Mouse (Mus musculus) forebrain, embryonic 11.5 days (tissue): ENCODE measurements at regions not wholly inside any gene's neighbourhood (a gene's known extent, or its start where the extent isn't known, plus 50 kb on each side); places are given as distances from the start of the nearest gene placed in this dataset.
A peak's percentile ranks its signal among the peaks of the same experiment; 100 is the strongest.

Experiments used
- ATAC-seq: fragments of 200-750 bp; cut with Nextera tagmentation; replicated peaks from 2 replicates; pipeline ENCODE4 v1.8.0; 2017; ENCODE audit warnings: moderate TSS enrichment; ENCODE audit not compliant: low FRiP score
- DNase-seq: peaks from one replicate; pipeline ENCODE4 v3.0.0-alpha.2; 2017; ENCODE audit warnings: low spot score
- H3K27ac ChIP-seq: fragments of 300-500 bp; sonication (generic); 2 replicates; pipeline ENCODE4 v1.5.1; 2014; ENCODE audit warnings: low read depth, low read length
- H3K27me3 ChIP-seq: fragments of 300-500 bp; sonication (generic); 2 replicates; pipeline ENCODE4 v1.6.1; 2014; ENCODE audit warnings: mild to moderate bottlenecking, low read length, mixed read lengths; ENCODE audit not compliant: control insufficient read depth, insufficient read depth
- H3K36me3 ChIP-seq: fragments of 300-500 bp; sonication (generic); 2 replicates; pipeline ENCODE4 v1.6.1; 2014; ENCODE audit warnings: mild to moderate bottlenecking, low read length, moderate library complexity, mixed read lengths; ENCODE audit not compliant: control insufficient read depth, insufficient read depth
- H3K4me1 ChIP-seq: fragments of 300-500 bp; sonication (generic); replicated peaks from 2 replicates; pipeline ENCODE4 v1.6.1; 2014; ENCODE audit warnings: low read length, mixed read lengths; ENCODE audit not compliant: control insufficient read depth, insufficient read depth
- H3K4me2 ChIP-seq: fragments of 300-500 bp; sonication (generic); 2 replicates; pipeline ENCODE4 v1.6.1; 2014; ENCODE audit warnings: low read depth, mild to moderate bottlenecking, low read length, moderate library complexity, mixed read lengths; ENCODE audit not compliant: severe bottlenecking
- H3K4me3 ChIP-seq: fragments of 300-500 bp; sonication (generic); 2 replicates; pipeline ENCODE4 v1.5.1; 2014; ENCODE audit warnings: low read depth, low read length
- H3K9ac ChIP-seq: fragments of 300-500 bp; sonication (generic); 2 replicates; pipeline ENCODE4 v1.6.1; 2014; ENCODE audit warnings: low read length
- H3K9me3 ChIP-seq: fragments of 300-500 bp; sonication (generic); 2 replicates; pipeline ENCODE4 v1.6.1; 2016; ENCODE audit warnings: low read length, mixed read lengths; ENCODE audit not compliant: control insufficient read depth
- WGBS: fragments of 180-500 bp; shearing (Covaris S2); extraction: QIAGEN DNeasy Blood & Tissue Kit; methylation state at CpG from one replicate; pipeline ENCODE4 v1.1.7; 2014; 5-methylcytosine and 5-hydroxymethylcytosine counted together

DNA sequence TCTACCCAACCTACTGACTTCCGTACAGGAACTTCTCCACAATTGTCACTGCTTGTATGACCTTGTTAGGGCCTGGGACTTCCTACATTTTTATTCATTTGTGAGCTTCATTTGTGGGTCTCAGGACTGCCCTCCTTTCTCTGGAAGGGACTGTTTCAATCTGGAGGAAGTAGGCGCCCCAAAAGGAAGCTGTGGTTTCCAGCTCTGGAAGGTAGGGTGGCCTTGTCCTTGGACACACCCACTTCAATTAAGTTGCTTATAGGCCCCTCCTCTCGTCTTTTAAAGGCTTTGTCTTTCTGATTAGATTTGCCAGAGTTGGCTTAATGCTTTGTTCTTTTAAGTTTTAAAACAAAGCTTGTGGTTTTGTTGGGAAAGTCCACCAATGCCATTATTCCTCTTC is 183.0 kb upstream of the Nox3 start:
- WGBS = 70% methylated on average over 3 of the region's 3 CpGs
- H3K27me3 ChIP-seq = no peaks in the 10 kb centered on the region
- no peak for ATAC-seq

DNA sequence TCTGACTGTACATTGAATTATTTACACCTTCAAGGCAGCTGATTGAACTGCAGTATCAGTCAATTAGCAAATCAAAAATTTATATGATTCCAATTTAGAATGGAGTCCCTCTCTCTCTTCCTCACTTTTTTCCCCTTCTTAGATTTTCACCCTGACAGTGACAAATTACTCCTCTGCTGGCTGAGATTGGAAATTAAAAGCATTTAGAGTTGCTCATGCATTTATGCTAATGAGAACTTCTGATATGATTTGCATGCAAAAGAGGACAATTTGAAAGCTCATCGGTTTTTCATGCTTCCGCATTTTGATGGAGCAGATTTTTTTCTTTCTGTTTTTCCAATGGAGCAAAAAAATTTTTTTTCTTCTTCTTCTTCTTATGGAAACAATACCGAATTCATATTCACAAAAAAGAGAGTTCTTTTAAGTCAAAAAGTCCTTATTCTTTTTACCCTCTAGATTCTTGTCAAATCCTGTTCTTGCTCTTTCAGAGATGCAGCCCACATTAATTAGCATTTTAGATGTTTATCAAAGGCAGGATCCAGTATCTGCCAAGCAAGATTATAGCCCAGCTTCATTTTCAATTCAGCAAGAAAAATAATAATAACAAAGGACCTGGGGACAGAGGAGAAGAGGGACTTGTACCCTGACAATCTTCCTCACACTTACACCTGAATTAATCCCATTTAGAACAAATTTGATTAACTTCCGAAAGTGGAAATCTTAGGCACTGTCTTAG is 173.6 kb upstream of the Nox3 start:
- WGBS = 59% methylated on average over 4 of the region's 4 CpGs
- no peak for DNase-seq
- Histone ChIP-seq H3K36me3 (no peaks in the 10 kb centered on the region), H3K27me3 (no peaks in the 10 kb centered on the region), H3K4me2 (no peak overlapping the region), H3K9ac (no peak overlapping the region), H3K27ac (no peak overlapping the region), H3K4me1 (no peaks in the 10 kb centered on the region), H3K4me3 (no peak overlapping the region), H3K9me3 (no peaks in the 10 kb centered on the region)
- no peak for ATAC-seq

More for the DNA sequence above, 183.0 kb upstream of the Nox3 start:
- Histone ChIP-seq H3K4me2 (no peak overlapping the region), H3K4me3 (no peak overlapping the region), H3K4me1 (no peaks in the 10 kb centered on the region), H3K27ac (no peak overlapping the region), H3K36me3 (no peaks in the 10 kb centered on the region), H3K9me3 (no peaks in the 10 kb centered on the region), H3K9ac (no peak overlapping the region)
- no peak for DNase-seq

DNA sequence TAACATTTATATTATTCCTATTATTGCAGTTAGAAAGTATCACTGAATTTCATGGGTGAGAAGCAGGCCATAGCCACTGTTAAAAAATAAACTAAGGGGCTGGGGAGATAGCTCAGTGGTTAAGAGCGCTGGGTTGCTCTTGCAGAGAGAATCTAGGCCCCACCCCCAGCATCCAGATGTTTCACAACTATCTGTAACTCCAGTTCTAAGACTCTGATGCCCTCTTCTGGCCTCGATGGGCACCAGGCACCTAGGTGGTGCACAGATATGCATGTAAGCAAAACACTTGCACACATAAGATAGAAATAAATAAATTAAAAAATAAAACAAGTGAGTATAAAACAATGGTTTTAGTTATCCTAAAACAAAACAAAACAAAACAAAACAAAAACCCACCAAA is 166.3 kb upstream of the Nox3 start:
- no peak for ATAC-seq
- WGBS = 22% methylated on average over 2 of the region's 2 CpGs
- H3K9ac ChIP-seq = no peak overlapping the region
- no peak for DNase-seq
- H3K36me3 ChIP-seq = no peaks in the 10 kb centered on the region
- H3K4me1 ChIP-seq = no peaks in the 10 kb centered on the region
- no peaks in the 10 kb centered on the region for H3K9me3 ChIP-seq
- no peak overlapping the region for H3K4me3 ChIP-seq
- H3K27ac ChIP-seq = no peak overlapping the region
- H3K27me3 ChIP-seq = no peaks in the 10 kb centered on the region
- no peak overlapping the region for H3K4me2 ChIP-seq

DNA sequence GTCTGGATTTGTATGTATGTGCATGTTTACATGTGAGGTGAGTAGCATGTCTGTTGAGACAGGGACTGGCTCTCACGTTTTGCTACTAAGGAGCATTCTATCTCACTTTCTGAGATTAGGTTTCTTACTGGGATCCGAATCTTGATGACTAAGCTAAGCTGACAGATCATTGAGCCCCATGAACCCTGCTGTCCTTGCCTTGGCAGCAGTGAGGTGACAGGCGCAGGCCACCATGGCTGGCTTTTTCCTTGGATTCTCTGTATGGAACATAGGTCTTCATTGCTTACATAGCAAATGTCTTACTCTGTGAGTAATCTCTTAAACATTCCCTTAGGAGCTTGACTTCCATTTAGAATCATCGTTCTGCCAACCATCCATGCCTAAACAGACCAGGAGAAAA is 140.3 kb upstream of the Nox3 start:
- 79% methylated on average over 4 of the region's 4 CpGs for WGBS
- no peak overlapping the region for H3K27ac ChIP-seq
- ATAC-seq (no peak), DNase-seq (no peak)
- no peak overlapping the region for H3K4me3 ChIP-seq
- no peak overlapping the region for H3K4me2 ChIP-seq
- no peaks in the 10 kb centered on the region for H3K4me1 ChIP-seq
- H3K9ac ChIP-seq = no peak overlapping the region
- H3K36me3 ChIP-seq = no peaks in the 10 kb centered on the region
- H3K9me3 ChIP-seq = no peaks in the 10 kb centered on the region
- no peaks in the 10 kb centered on the region for H3K27me3 ChIP-seq

DNA sequence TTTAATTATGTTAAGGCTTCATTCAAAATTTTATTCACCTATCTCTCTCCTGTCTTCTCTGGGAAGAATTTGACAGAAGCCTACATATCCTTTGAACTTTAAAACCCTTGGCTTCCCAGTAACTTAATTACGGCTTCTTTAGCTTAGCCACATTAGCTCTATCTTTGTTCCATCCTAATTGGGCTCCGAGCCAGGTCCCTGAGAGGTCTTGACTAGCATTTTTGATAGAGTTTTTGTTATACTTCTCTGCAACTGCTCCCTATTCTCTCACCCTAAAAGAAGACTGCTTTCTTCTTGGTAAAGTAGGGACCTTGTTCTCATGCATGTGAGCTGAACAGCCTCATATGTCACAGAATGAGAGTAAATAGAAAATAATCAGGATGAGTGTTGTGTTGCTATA is 115.1 kb upstream of the Nox3 start:
- Histone ChIP-seq H3K36me3 (no peaks in the 10 kb centered on the region), H3K4me2 (no peak overlapping the region), H3K4me3 (no peak overlapping the region), H3K27ac (peak overlapping the region; percentile 4; the same call in 1 of the 2 replicates), H3K9me3 (no peaks in the 10 kb centered on the region), H3K9ac (no peak overlapping the region), H3K4me1 (no peaks in the 10 kb centered on the region), H3K27me3 (no peaks in the 10 kb centered on the region)
- 20% methylated on average over 2 of the region's 2 CpGs for WGBS
- ATAC-seq (peak; percentile 55; the same call in 1 of the 2 replicates), DNase-seq (no peak)

DNA sequence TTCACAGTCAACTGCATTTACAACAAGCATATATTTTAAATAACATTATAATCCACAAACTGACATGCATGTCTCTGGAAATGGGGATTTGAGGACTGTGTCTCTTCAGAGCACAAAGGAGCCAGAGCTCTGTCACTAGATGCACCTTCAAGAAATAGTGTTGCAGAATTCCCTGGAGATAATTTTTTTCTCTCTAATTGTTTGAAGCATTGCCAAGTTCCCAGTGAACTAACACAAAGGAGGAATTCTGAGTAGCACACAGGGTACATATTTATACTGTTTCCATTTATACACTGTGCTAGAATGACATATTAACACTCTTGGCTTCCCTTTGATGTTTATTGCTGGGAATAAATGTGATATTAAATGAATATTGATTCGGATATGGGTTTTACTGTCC is 107.4 kb upstream of the Nox3 start:
- no peak overlapping the region for H3K27ac ChIP-seq
- H3K9ac ChIP-seq = no peak overlapping the region
- DNase-seq (no peak), ATAC-seq (no peak)
- 90% methylated on average over 1 of the region's 1 CpGs for WGBS
- H3K4me3 ChIP-seq = no peak overlapping the region
- H3K9me3 ChIP-seq = no peaks in the 10 kb centered on the region
- H3K4me1 ChIP-seq = no peaks in the 10 kb centered on the region
- H3K27me3 ChIP-seq = no peaks in the 10 kb centered on the region
- no peak overlapping the region for H3K4me2 ChIP-seq
- H3K36me3 ChIP-seq = no peaks in the 10 kb centered on the region

DNA sequence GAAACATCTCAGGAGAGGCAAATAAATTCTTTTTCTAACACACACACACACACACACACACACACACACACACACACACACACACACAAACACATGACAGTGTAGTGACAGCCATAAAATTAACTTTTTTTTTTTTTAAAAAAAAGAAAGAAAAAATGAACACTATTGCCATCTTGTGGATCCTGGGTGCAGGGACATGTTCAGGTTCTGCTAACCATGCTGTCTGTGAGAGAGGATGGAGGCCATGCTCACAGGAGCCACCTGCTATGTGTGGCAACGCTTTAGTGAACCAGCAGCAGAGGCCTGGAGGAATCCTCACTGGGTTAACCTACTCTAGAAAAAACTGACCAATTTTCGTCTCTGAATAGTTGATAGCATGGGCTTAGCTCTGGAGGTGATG is 96.5 kb upstream of the Nox3 start:
- Histone ChIP-seq H3K4me3 (no peak overlapping the region), H3K27ac (no peak overlapping the region), H3K36me3 (no peaks in the 10 kb centered on the region), H3K27me3 (no peaks in the 10 kb centered on the region), H3K9me3 (no peaks in the 10 kb centered on the region), H3K4me1 (no peaks in the 10 kb centered on the region), H3K4me2 (no peak overlapping the region), H3K9ac (no peak overlapping the region)
- 22% methylated on average over 2 of the region's 2 CpGs for WGBS
- ATAC-seq = peak; percentile 67; the same call in 1 of the 2 replicates
- DNase-seq = peak; percentile 54

DNA sequence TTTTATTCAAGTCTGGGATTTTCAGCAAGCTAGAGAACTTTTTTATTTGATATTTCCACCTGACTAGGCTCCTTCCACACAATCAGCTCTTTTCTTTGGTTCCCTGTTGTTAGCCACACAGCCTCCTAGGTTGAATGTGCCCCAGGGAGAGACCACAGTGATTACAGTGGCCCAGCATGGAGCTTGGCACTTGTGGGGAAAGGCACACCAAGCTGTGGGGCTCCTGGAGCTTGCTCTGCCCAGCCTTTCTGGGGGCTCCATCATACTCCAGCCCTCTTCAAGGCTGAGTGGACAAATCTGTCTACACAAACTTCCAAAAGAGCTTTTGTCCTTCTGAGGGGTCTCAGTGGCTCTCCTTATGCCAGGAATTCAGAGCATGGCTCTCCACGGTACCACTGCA is 86.1 kb upstream of the Nox3 start:
- Histone ChIP-seq H3K27me3 (no peaks in the 10 kb centered on the region), H3K9ac (no peak overlapping the region), H3K36me3 (no peaks in the 10 kb centered on the region), H3K9me3 (no peaks in the 10 kb centered on the region), H3K4me3 (no peak overlapping the region), H3K27ac (no peak overlapping the region), H3K4me1 (0 out of 2 replicates have a peak, but pooled peaks cover 2% of the 10 kb centered on the region), H3K4me2 (no peak overlapping the region)
- DNase-seq (no peak), ATAC-seq (peak; percentile 78)
- 13% methylated on average over 1 of the region's 1 CpGs for WGBS

DNA sequence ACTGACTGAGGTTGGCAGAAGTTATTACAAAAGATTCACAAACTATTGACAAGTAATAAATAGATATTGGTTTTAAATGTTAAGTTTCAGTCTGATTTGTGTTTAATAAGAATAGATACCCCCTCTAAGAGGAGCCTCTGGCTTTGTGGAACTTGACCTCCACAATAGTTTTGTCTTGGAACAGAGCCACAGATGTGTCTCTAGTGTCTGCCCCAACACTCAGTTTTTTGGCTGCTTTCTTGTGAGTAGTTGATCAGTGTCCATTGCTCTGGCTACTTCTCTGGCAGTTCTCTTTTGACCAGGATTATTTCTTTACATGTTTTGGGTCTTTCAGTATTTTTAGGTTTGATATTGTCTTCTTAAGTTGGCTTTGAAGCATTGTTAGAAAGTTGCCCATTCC is 81.6 kb upstream of the Nox3 start:
- DNase-seq (no peak), ATAC-seq (no peak)
- H3K36me3 ChIP-seq = no peaks in the 10 kb centered on the region
- no peak overlapping the region for H3K27ac ChIP-seq
- no peak overlapping the region for H3K9ac ChIP-seq
- no peaks in the 10 kb centered on the region for H3K27me3 ChIP-seq
- 0 out of 2 replicates have a peak, but pooled peaks cover under 1% of the 10 kb centered on the region for H3K4me1 ChIP-seq
- H3K4me2 ChIP-seq = no peak overlapping the region
- no peaks in the 10 kb centered on the region for H3K9me3 ChIP-seq
- no peak overlapping the region for H3K4me3 ChIP-seq
